Mouse (Mus musculus) lung, postnatal 4 days (tissue): ENCODE measurements around the gene D5Ertd579e.

Experiments used
- DNase-seq, 2 experiments: peaks; one replicate each; pipeline ENCODE4 v3.0.0; 2021

D5Ertd579e gene

DNA sequence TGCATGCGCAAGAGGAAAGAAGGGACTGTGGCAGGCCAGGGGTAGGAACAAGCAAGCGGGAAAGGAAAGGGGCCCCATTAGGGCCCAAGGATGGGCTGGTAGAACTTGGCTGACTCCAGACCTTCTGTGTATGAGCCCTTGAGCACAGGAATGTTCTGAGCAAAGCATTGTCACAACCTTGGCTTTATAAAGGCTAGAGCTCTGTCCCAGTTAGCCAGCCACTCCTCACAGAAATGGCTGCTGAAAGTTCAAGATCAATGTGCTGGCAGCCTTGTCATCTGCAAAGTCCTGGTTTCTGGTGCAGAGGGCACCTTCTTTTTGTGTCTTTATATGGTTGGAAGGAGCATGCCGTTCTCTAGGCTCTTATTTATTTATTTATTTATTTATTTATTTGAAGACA is 23.8 kb upstream of the D5Ertd579e start:
- no peak for DNase-seq

DNA sequence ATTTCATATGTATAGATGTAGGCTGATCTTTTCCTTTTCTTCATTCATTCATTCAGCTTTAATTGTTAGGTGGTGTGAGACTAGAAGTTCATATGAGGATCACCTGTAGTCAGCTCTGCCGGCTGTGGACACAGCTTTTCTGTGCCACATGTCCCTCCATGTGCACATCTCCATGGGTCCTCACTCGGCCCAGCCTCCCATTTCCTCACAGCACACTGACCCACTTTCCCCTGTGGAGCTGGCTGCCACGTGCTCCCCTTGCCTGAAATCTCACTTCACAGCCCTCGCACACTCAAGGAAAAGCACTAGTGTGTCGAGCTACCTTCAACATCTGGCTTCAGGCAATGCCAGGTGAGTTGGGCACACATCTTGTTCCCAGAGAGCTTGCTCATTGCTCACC is 23.3 kb upstream of the D5Ertd579e start:
- DNase-seq, result no peak

DNA sequence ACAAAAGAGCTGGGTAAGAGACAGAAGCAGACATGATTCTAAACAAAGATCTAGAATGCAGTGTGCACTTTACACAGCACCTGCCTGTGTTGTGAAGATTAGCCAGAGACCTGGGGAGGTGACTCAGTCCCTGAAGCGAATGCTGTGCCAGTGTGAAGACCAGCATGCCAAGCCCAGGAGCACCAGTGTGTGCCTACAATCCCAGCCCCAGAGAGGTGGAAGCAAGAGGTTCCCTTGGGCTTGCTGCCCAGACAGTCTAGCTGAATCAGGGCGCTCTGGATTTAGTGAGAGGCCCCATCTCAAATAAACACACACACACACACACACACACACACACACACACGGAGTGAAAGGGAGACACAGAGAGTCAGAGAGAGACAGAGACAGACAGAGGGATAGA is 22.1 kb upstream of the D5Ertd579e start:
- DNase-seq, result no peak

DNA sequence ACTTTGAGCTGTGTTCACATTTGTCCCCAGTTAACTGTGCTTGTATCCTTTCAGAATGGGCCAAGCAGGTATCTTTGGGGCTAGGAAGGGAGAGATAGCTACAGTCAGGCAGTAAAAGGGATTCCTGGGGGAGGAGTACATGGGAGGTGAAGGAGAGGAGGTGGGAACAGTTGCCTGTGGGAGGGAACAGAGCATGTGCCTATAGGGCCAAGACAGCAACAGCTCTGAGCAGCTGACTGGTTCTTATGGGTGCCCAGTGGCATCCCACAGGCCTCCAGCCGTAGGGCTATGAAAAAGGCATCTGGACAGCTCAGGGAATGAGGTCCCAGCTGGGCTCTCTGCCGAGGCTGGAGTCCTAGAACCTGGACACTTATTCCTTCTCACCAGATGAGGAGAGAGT is 21.0 kb upstream of the D5Ertd579e start:
- no peak for DNase-seq

DNA sequence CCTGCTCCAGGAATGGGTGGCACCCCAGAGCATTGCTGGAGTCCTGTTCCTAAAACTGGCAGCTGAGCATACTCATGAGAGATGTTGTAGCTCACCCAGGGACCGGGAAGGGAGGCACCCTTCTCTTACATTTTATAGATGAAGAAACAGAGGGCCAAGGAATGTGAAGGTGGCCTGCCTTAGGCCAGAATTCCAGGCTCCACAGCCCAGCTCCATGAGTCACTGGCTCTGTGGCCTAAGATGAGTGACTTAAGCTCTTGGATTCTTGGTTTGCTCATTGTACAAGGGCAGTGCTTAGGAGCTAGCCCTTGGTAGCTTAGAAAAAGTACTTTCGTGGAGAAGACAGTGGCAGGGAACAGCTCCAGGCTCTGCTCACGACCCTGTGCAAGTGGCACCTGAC is 19.0 kb upstream of the D5Ertd579e start:
- no peak for DNase-seq

DNA sequence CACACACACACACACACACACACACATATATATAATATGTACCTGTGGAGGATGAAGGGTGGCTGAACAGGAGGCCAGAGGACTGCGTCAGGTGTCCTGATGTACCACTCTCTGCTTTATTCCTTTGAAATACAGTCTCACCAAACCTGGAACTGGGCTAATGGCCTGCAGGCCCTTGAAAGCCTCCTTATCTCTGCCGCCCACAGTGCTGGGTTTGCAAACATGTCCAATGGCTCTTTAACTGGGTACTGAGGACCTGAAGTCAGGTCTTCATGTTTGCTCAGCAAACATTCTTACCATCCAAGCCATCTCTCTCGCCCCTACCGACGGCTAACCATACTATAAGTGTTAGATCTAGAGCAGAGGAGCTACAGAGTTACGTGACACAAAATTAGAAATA is 17.9 kb upstream of the D5Ertd579e start:
- peak in 1 of 2 experiments; percentile 65 for DNase-seq

GRCm38 (mm10) chr5:36712553-36713534 is 17.0 kb upstream of the D5Ertd579e start:
- peak; percentile 91 to 93 for DNase-seq

DNA sequence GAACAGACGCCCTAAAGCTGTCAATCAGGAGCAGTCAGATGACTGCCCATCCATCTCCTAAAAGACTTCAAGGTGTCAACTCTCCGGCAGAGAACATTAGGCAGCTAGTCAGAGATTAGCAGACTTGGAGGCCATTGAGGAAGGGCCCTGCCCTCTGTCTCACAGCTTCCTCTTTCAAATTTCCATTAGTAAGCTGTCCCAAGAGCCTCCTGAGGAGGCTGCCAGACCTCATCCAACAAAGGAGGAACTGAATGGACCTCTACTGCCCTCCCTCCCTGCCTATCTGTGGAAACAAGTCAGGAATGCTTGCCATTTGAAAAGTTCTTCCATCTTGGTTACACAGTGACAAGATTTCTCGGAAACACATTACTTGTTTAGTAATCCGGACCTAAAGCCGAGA is 16.0 kb upstream of the D5Ertd579e start:
- peak in 1 of 2 experiments; percentile 26 for DNase-seq

DNA sequence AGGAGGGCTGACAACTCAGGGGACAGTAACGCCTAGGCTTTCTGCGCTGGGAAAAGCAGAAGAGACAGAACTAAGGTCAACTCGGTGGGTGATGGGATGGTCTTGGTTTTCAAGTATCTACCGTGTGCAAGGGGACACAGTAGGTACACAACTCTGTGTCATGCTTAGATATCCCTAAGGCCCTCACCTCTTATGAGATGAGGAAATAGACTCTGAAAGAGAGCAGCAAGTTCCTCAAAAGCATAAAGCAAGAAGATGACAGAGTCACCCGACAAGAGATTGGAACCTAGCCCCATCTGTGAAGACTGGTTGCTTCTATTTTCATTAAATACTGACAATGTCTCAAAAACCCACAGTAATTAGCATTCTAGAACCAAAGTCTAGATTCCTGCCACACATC is 10.0 kb upstream of the D5Ertd579e start:
- no peak for DNase-seq

DNA sequence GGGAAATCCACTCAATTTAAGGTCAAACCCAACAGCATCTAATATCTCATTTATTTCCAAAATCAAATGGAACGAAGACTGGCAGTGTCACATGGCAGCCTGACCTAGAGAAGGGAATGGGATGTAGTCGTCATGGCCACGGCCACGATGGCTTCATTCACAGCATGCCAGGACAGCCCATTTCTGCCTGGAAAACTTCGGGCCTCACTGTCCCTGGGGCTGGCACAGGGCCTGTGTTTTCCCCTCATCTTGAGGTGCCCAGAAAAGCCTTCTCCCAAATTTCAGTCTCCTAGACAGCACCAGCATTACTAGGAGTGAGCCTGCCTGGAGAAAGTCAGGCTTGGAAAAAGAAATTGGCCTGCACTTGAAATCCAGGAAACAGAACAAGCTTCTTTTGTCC is 9.6 kb upstream of the D5Ertd579e start:
- no peak for DNase-seq

DNA sequence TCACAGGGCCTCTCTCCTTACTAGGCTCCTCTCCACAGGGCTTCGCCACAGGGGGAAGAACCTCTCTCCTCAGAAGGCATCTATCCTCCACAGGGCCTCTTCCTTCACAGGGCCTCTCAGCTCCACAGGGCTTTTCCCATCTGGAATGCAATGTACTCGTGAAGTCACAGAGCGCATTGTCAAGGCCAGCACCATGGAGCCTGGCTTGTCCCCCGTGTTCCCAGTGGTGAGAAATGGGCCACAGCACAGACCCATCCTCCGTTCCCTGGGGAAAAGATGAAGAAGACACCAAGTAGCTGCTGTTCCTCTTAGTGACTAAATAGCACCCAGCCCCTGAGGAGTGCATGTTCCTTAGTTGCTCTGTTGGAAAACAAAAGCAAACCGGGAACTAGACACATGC is 8.9 kb upstream of the D5Ertd579e start:
- no peak for DNase-seq

DNA sequence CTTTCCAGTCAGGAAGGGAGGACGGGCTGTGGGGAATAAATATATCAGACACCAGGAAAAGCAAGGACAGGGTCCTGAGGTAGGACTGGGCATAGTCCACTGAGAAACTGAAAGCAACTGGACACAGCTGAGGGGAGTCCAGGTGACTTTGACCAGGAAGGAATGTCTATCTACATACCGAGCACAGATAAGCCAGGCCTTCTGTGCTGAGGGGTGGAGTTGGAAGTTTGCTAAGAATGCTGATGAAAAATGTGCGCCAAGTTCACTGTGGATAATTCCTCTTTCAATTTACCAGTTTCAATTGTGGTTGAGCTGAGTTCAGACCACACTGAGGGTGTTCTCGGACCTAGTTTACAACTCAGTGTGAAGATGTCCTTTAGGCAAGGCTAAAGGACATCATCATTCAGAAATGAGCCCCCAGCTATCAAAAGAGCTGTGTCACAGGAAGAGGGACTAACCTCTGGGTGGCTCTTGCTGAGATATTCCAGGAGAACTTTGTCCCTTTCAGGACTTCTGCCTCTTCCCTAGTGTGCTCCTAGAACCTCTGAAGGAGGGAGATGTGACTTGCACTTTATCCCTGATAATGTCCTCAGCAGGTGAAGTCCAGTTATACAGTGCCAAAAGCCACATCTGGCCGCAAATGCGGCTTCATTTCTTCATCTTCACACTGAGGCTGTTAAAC is 5.3 kb upstream of the D5Ertd579e start:
- no peak for DNase-seq

GRCm38 (mm10) chr5:36698689-36699088 is 2.9 kb upstream of the D5Ertd579e start:
- no peak for DNase-seq

DNA sequence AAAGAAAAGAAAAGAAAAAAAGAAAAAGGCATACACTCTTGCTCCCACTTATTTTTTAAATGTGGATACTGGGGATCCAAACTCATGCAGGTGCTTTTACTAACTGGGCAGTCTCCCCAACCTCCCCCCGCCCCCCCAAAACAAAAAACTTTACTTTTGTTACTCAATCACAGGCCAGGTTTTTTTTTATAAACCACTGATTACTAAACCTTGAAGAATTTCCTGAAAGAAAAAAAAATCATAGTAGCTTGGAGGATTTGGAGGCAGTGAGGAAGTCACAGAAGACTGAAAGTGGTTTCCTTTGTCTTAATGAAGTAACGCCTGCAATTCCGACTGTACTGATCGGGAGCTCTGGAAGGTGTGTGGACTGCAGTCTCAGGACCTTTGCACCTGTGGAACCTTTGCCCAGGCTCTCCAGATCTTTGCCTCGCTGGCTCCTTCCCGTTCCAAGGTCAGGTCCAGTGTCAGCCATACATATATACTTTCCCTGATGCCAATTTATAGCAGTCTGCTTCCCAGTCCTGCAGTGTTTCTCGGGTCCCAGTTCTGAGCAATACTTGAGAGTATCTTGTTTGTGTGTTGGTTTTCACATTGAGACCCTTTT is 2.3 kb upstream of the D5Ertd579e start:
- no peak for DNase-seq

DNA sequence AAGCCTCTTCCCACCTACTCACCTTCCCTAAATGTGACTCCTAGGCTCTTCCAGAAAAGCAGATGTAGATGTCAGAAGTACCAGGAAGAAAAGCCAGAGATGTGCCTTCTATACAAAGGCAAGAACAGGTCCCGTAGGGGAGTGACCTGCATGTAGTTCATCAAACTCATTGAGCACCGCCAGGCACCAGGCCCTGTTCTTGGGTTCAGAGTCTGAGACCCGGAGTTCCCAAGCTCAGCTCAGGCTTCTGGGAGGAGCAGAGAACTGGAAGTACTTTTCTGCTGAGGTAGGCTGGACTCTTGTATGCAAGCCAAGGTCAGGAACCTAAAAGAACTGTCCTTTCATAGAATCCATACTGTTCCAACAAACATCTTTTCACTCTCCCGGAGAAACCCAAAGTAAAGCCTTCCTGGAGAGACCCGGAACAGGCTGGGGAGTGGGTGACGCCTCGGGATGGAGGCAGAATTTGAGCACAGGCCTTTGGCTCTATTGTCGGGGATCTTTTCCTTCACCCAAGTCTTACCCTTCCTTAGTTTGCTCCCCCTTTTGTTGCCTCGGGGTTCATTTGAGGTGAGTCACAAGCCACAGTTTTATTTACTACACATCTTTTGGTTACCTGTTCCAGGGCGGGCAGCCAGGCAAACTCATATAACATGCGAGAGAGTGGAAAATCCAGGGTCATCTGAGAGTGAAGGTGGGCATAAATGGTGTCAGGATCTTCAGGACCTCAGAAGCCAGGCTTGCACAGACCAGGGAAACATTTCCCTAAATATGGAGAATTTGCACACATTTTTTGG is 878 bp upstream of the D5Ertd579e start:
- DNase-seq, result no peak

GRCm38 (mm10) chr5:36695005-36695404 is 819 bp downstream of the D5Ertd579e start:
- DNase-seq, result no peak

- DNase-seq, result no peak
Observed at GRCm38 (mm10) chr5:36693651-36694050, 2.2 kb downstream of the D5Ertd579e start.

GRCm38 (mm10) chr5:36691423-36691822 is 4.4 kb downstream of the D5Ertd579e start:
- no peak for DNase-seq

- DNase-seq, result no peak
Observed at GRCm38 (mm10) chr5:36685170-36685569, 10.7 kb downstream of the D5Ertd579e start.

DNA sequence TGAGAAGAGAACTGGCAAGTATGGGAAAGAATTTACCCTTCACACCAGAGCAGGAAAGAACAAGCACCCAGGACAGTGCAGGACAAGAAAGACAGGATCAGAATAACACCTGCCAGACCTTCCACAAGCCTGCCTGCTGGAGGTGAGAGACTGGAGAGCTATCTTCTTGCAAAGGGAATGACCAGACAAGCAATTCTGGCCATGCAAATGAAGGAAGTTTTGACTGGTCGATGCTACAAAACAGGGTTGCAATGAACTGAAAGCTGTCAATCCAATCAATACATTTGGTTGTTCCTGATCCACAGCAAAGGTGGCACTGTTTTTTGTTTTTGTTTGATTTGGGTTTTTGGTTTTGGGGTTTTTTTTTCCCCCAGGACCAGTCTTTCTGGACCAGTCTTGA is 12.2 kb downstream of the D5Ertd579e start:
- DNase-seq, result no peak

- DNase-seq, result no peak
Observed at GRCm38 (mm10) chr5:36681219-36681618, 14.6 kb downstream of the D5Ertd579e start.

- DNase-seq, result no peak
Observed at GRCm38 (mm10) chr5:36679918-36680598, 15.8 kb downstream of the D5Ertd579e start.
